Mouse (Mus musculus): ENCODE measurements around the gene Sec14l3.

- TF ChIP-seq CTCF (IDR thresholded peaks at IDR 0.05; ENCODE audit: extremely low read depth, insufficient read length, insufficient replicate concordance, low read depth, low read length) (no peak), POLR2A (IDR thresholded peaks at IDR 0.05; ENCODE audit: low read depth, low read length) (no peak)
Observed at GRCm38 (mm10) chr11:4093459-4094377, 29.1 kb downstream of the Sec14l3 start.

Measured in small intestine, adult 2 months (tissue).